Mouse (Mus musculus) lung, postnatal 0 days (tissue): ENCODE measurements around the gene Efna5.

Experiments used
- CTCF ChIP-seq: IDR thresholded peaks from 2 replicates; pipeline ENCODE4 v1.5.1; 2016; ENCODE audit warnings: antibody characterized with exemption, mild to moderate bottlenecking
- EP300 ChIP-seq: IDR thresholded peaks from 2 replicates; pipeline ENCODE4 v1.6.1; 2016; ENCODE audit warnings: antibody characterized with exemption, mild to moderate bottlenecking, control low read depth

- TF ChIP-seq CTCF (no peak), EP300 (no peak)
These were observed 104.4 kb downstream of the Efna5 start for GRCm38 (mm10) chr17:62776710-62777109.
